ENCODE assay signal across 21 mouse cellular contexts in the genomic region with DNA sequence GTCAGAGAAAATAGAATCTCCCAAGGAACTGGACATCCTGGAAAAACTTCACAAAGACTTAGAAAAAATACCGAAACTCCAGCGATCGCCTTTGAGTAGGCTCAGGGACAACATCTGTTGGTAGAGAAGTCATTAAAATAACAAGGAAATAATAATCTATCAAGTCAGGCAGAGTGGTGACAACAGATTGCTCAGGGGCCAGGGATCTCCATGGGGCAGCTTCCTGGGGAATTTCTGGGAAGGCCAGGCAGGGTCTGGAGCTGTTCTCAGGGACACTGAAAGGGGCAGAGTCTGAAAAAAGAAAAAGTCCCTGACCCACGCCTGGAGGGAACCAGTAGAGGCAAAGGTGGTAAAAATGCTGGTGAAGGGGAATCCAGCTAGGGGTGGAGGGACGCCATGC.
"Had no signal": no experiment of that assay in that cellular context is flagged by ENCODE, and none has a peak within 500 bp of the region (broad histone marks: within the 10 kb centered on the region; RNA-seq: fewer than 3 reads in every experiment).

No protein-coding gene starts in this region.

- H3K4me1 ChIP-seq: limb, embryonic 13.5 days; liver, embryonic 12.5 days; liver, embryonic 15.5 days; megakaryocyte, embryonic 14.5 days had no signal

- H3K27me3 ChIP-seq: megakaryocyte, embryonic 14.5 days had no signal

- H3K9me3 ChIP-seq: kidney, embryonic 15.5 days; limb, embryonic 13.5 days; liver, embryonic 12.5 days; liver, embryonic 15.5 days; lung, embryonic 15.5 days; midbrain, embryonic 13.5 days; neural tube, embryonic 12.5 days had no signal

- H3K36me3 ChIP-seq: kidney, embryonic 15.5 days; limb, embryonic 13.5 days; liver, embryonic 12.5 days; liver, embryonic 15.5 days; lung, embryonic 15.5 days; midbrain, embryonic 10.5 days; midbrain, embryonic 13.5 days; neural tube, embryonic 12.5 days had no signal

- H3K4me2 ChIP-seq: kidney, embryonic 15.5 days; limb, embryonic 13.5 days; liver, embryonic 12.5 days; liver, embryonic 15.5 days; lung, embryonic 15.5 days; midbrain, embryonic 13.5 days; neural tube, embryonic 12.5 days had no signal

- H3K27ac ChIP-seq: kidney, embryonic 15.5 days; limb, embryonic 13.5 days; liver, embryonic 12.5 days; liver, embryonic 15.5 days; lung, embryonic 15.5 days; midbrain, embryonic 10.5 days; midbrain, embryonic 13.5 days; neural tube, embryonic 12.5 days had no signal

- H3K4me3 ChIP-seq: kidney, embryonic 15.5 days; limb, embryonic 13.5 days; liver, embryonic 12.5 days; liver, embryonic 15.5 days; lung, embryonic 15.5 days; megakaryocyte, embryonic 14.5 days; midbrain, embryonic 10.5 days; midbrain, embryonic 13.5 days; myocyte; neural tube, embryonic 12.5 days had no signal

- H3K9ac ChIP-seq: kidney, embryonic 15.5 days; limb, embryonic 13.5 days; liver, embryonic 12.5 days; liver, embryonic 15.5 days; lung, embryonic 15.5 days; midbrain, embryonic 13.5 days; neural tube, embryonic 12.5 days had no signal

- DNase-seq: kidney, adult 18-20 months; kidney, postnatal 4 days; left cerebral cortex, postnatal 4 days; liver; lung, adult 18-20 months; lung, postnatal 10 days; lung, postnatal 36 days; retina, postnatal 1 day; thymus, adult 18-20 months; thymus, postnatal 36 days had no signal

- ATAC-seq: liver, embryonic 12.5 days; midbrain, embryonic 13.5 days; midbrain, embryonic 16.5 days had no signal
